Comparison of ENCODE assay signal across 8 mouse cellular contexts in genomic region chr1:38985308-38985707, GRCm38 (mm10). TPM values are rescaled to one million over a fixed set of nuclear protein-coding genes. Genes with fewer than 3 reads are reported as not detected.
DNase-seq lines count a peak whose midpoint lies in the region; ATAC-seq lines count a peak whose summit lies in the region.

Gene Pdcl3, plus strand, starts transcription at chr1:38985608.

- intact Hi-C loops in left cerebral cortex, postnatal 25 days (cut with DNase I): loop anchor here (5.0 kb wide), 1 partner anchor 88 kb away; the partner anchor contains the start of gene Chst10

- H3K27ac ChIP-seq in lung, embryonic 15.5 days: no peak within 1 kb of the TSS
- H3K27ac ChIP-seq in embryonic facial prominence, embryonic 15.5 days (replicated peaks): no peak within 1 kb of the TSS
- H3K27ac ChIP-seq in heart, embryonic 15.5 days: no peak within 1 kb of the TSS
- H3K27ac ChIP-seq in neural tube, embryonic 12.5 days: no peak within 1 kb of the TSS

- no peak for DNase-seq in lung, postnatal 4 days
- no peak for DNase-seq in left cerebral cortex, postnatal 25 days (ENCODE audit: low spot score in 2 of 2)
- no peak for DNase-seq in ovary, postnatal 10 days (ENCODE audit: low spot score)
- DNase-seq in urinary bladder, postnatal 10 days (ENCODE audit: low spot score): no peak

- H3K9ac ChIP-seq in lung, embryonic 15.5 days: no peak within 1 kb of the TSS
- no peak within 1 kb of the TSS for H3K9ac ChIP-seq in embryonic facial prominence, embryonic 15.5 days
- no peak within 1 kb of the TSS for H3K9ac ChIP-seq in heart, embryonic 15.5 days
- H3K9ac ChIP-seq in neural tube, embryonic 12.5 days: no peak within 1 kb of the TSS

- no peaks in the 10 kb centered on the region for H3K9me3 ChIP-seq in lung, embryonic 15.5 days
- H3K9me3 ChIP-seq in embryonic facial prominence, embryonic 15.5 days (replicated peaks): no peaks in the 10 kb centered on the region
- no peaks in the 10 kb centered on the region for H3K9me3 ChIP-seq in heart, embryonic 15.5 days (replicated peaks)
- no peaks in the 10 kb centered on the region for H3K9me3 ChIP-seq in neural tube, embryonic 12.5 days

- no peak within 1 kb of the TSS for H3K4me3 ChIP-seq in lung, embryonic 15.5 days
- H3K4me3 ChIP-seq in embryonic facial prominence, embryonic 15.5 days (replicated peaks): no peak within 1 kb of the TSS
- no peak within 1 kb of the TSS for H3K4me3 ChIP-seq in heart, embryonic 15.5 days
- H3K4me3 ChIP-seq in neural tube, embryonic 12.5 days: no peak within 1 kb of the TSS

- 76% methylated on average over 3 of the region's 3 CpGs for WGBS in lung, embryonic 15.5 days
- WGBS in embryonic facial prominence, embryonic 15.5 days: 83% methylated on average over 3 of the region's 3 CpGs
- 88% methylated on average over 3 of the region's 3 CpGs for WGBS in heart, embryonic 15.5 days
- 84% methylated on average over 3 of the region's 3 CpGs for WGBS in neural tube, embryonic 12.5 days

- no peaks in the 10 kb centered on the region for H3K36me3 ChIP-seq in lung, embryonic 15.5 days
- no peaks in the 10 kb centered on the region for H3K36me3 ChIP-seq in embryonic facial prominence, embryonic 15.5 days
- peaks cover 3% of the 10 kb centered on the region; the same call in 1 of the 2 replicates for H3K36me3 ChIP-seq in heart, embryonic 15.5 days
- H3K36me3 ChIP-seq in neural tube, embryonic 12.5 days: no peaks in the 10 kb centered on the region

- ATAC-seq in lung, embryonic 15.5 days (ENCODE audit: borderline replicate concordance, extremely low read depth, low FRiP score, low TSS enrichment): no peak
- no peak for ATAC-seq in embryonic facial prominence, embryonic 15.5 days (ENCODE audit: insufficient number of reproducible peaks, low FRiP score, low TSS enrichment, low read depth)
- ATAC-seq in heart, embryonic 15.5 days (replicated peaks; ENCODE audit: insufficient number of reproducible peaks, insufficient read depth, low FRiP score, low read depth): no peak
- ATAC-seq in neural tube, embryonic 12.5 days (ENCODE audit: low FRiP score, low read depth): no peak

- H3K4me1 ChIP-seq in lung, embryonic 15.5 days: peaks cover 15% of the 10 kb centered on the region
- peaks cover 13% of the 10 kb centered on the region for H3K4me1 ChIP-seq in embryonic facial prominence, embryonic 15.5 days
- peaks cover 15% of the 10 kb centered on the region for H3K4me1 ChIP-seq in heart, embryonic 15.5 days (replicated peaks)
- peaks cover 12% of the 10 kb centered on the region for H3K4me1 ChIP-seq in neural tube, embryonic 12.5 days

- no peaks in the 10 kb centered on the region for H3K27me3 ChIP-seq in lung, embryonic 15.5 days
- no peaks in the 10 kb centered on the region for H3K27me3 ChIP-seq in embryonic facial prominence, embryonic 15.5 days
- no peaks in the 10 kb centered on the region for H3K27me3 ChIP-seq in heart, embryonic 15.5 days
- H3K27me3 ChIP-seq in neural tube, embryonic 12.5 days (replicated peaks): no peaks in the 10 kb centered on the region

- H3K4me2 ChIP-seq in lung, embryonic 15.5 days: no peak within 1 kb of the TSS
- H3K4me2 ChIP-seq in embryonic facial prominence, embryonic 15.5 days (replicated peaks): no peak within 1 kb of the TSS
- no peak within 1 kb of the TSS for H3K4me2 ChIP-seq in heart, embryonic 15.5 days
- H3K4me2 ChIP-seq in neural tube, embryonic 12.5 days (replicated peaks): no peak within 1 kb of the TSS

RNA-seq across cellular contexts. Expression of gene Pdcl3, which starts in this region (rescaled TPM):
- polyA plus RNA-seq in lung, embryonic 15.5 days (2015; fragmentation: Nextera tagmentation; extraction: Ambion mirVana): 168 and 173 TPM in 2 replicates
- polyA plus RNA-seq in embryonic facial prominence, embryonic 15.5 days (2015; fragmentation: Nextera tagmentation; extraction: Ambion mirVana): 156 and 164 TPM in 2 replicates
- 129 and 149 TPM in 2 replicates for polyA plus RNA-seq in heart, embryonic 15.5 days (2015; fragmentation: Nextera tagmentation; extraction: Ambion mirVana)
- total RNA-seq in left cerebral cortex, postnatal 25 days (2021): 10 to 100 TPM; 38.0 to 42.0 TPM
- polyA plus RNA-seq in neural tube, embryonic 12.5 days (2016; fragmentation: Nextera tagmentation; extraction: Ambion mirVana): 170 and 175 TPM in 2 replicates
